Comparison of ENCODE assay signal across 18 mouse cellular contexts in the genomic region with DNA sequence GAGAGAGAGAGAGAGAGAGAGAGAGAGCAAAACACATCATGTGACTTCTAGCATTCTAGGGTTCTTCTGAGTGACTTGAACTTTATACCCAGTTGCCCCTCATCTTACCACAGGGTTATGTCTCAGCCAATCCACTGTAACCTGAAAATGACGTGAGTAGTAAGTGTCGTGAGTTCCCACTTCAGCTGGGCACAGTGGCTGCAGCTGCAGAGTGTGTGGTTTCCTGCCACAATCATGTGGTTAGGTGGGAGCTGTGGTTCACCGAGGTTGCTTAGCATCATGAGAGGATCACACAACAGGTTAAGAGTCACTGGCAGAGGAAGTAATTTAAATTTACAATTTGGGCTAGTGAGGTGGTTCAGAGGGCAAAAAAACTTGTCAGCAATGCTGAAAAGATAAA.
DNase-seq lines count a peak whose midpoint lies in the region; ATAC-seq and TF ChIP-seq lines count a peak whose summit lies in the region.
"Had no signal": no experiment of that assay in that cellular context is flagged by ENCODE, and none has a peak within 500 bp of the region (broad histone marks: within the 10 kb centered on the region; RNA-seq: fewer than 3 reads in every experiment).

No protein-coding gene starts in this region.

- in situ Hi-C loops in CH12.LX (cut with MboI; ENCODE audit: low pct_ligation_motif_present, low pct_unique_long_range_greater_than_20kb, low sequenced_read_pairs) = no loop called here

- H3K9ac ChIP-seq in CH12.LX (ENCODE audit: insufficient read depth, low read depth) = no peak overlapping the region
- no peak overlapping the region for H3K9ac ChIP-seq in hindbrain, embryonic 11.5 days (ENCODE audit: low read depth, low read length)
- H3K9ac ChIP-seq in forebrain, embryonic 15.5 days (replicated peaks) = no peak overlapping the region
- H3K9ac ChIP-seq: forebrain, embryonic 13.5 days; heart, embryonic 12.5 days; liver, embryonic 12.5 days; lung, embryonic 14.5 days; midbrain, embryonic 12.5 days had no signal

- peak; percentile 92 for DNase-seq in CH12.LX (ENCODE audit: extremely low read depth)
- peak; percentile 69 for DNase-seq in induced T-regulatory cell, adult 2 months (ENCODE audit: low read depth)
- DNase-seq in spleen, postnatal 36 days (ENCODE audit: low spot score in 2 of 2) = peak; percentile 75
- DNase-seq in thymus, postnatal 4 days = peak; percentile 13
- no peak for DNase-seq in kidney, postnatal 4 days
- no peak for DNase-seq in hindbrain, embryonic 11.5 days (ENCODE audit: low spot score)
- DNase-seq: cerebellum, adult 9-11 months; embryo, embryonic 11 days; heart, postnatal 36 days; lung, embryonic 14.5 days; lung, postnatal 4 days had no signal

- H3K4me3 ChIP-seq in CH12.LX (replicated peaks in 1 of 3; ENCODE audit: low read depth in 2 of 3, low read length in 2 of 3, poor library complexity in 1 of 3) = no peak overlapping the region
- H3K4me3 ChIP-seq in hindbrain, embryonic 11.5 days (ENCODE audit: low read depth, low read length) = no peak overlapping the region
- H3K4me3 ChIP-seq in forebrain, embryonic 15.5 days = no peak overlapping the region
- H3K4me3 ChIP-seq: forebrain, embryonic 13.5 days; heart, embryonic 12.5 days; liver, embryonic 12.5 days; midbrain, embryonic 12.5 days had no signal

- H3K27ac ChIP-seq in CH12.LX (ENCODE audit: insufficient read depth, low read depth) = no peak overlapping the region
- H3K27ac ChIP-seq in hindbrain, embryonic 11.5 days (ENCODE audit: low read depth, low read length) = no peak overlapping the region
- H3K27ac ChIP-seq in forebrain, embryonic 15.5 days (replicated peaks) = no peak overlapping the region
- H3K27ac ChIP-seq: forebrain, embryonic 13.5 days; hindbrain, postnatal 0 days; liver, embryonic 12.5 days; midbrain, embryonic 12.5 days had no signal

- H3K79me2 ChIP-seq in CH12.LX (replicated peaks; ENCODE audit: control insufficient read depth, extremely low read depth, insufficient read depth, poor library complexity, severe bottlenecking) = no peaks in the 10 kb centered on the region

- TF ChIP-seq RAD21 in CH12.LX (IDR thresholded peaks at IDR 0.05; ENCODE audit: low read depth, low read length) = no peak

- peaks cover 6 to 36% of the 10 kb centered on the region in 2 experiments; a peak in 3 of 4 replicates for H3K4me1 ChIP-seq in CH12.LX (ENCODE audit: control insufficient read depth in 1 of 2, insufficient read depth in 2 of 2)
- no peaks in the 10 kb centered on the region for H3K4me1 ChIP-seq in hindbrain, embryonic 11.5 days (replicated peaks; ENCODE audit: control insufficient read depth, insufficient read depth, low read length)
- no peaks in the 10 kb centered on the region for H3K4me1 ChIP-seq in forebrain, embryonic 15.5 days
- H3K4me1 ChIP-seq: forebrain, embryonic 13.5 days; heart, embryonic 12.5 days; liver, embryonic 12.5 days; midbrain, embryonic 12.5 days had no signal

- no peak overlapping the region for H3K4me2 ChIP-seq in CH12.LX (ENCODE audit: insufficient read depth, low read depth, poor library complexity, severe bottlenecking)
- H3K4me2 ChIP-seq in hindbrain, embryonic 11.5 days (replicated peaks; ENCODE audit: low read depth, low read length) = no peak overlapping the region
- no peak overlapping the region for H3K4me2 ChIP-seq in forebrain, embryonic 15.5 days (replicated peaks)
- H3K4me2 ChIP-seq: forebrain, embryonic 13.5 days; heart, embryonic 12.5 days; liver, embryonic 12.5 days; lung, embryonic 14.5 days; midbrain, embryonic 12.5 days had no signal

- TF ChIP-seq EP300 in CH12.LX (IDR thresholded peaks at IDR 0.05; ENCODE audit: low read length) = peak; percentile 76

- no peaks in the 10 kb centered on the region for H3K9me3 ChIP-seq in CH12.LX (replicated peaks; ENCODE audit: low read length)
- no peaks in the 10 kb centered on the region for H3K9me3 ChIP-seq in hindbrain, embryonic 11.5 days (ENCODE audit: control insufficient read depth, low read length)
- no peaks in the 10 kb centered on the region for H3K9me3 ChIP-seq in forebrain, embryonic 15.5 days
- H3K9me3 ChIP-seq: forebrain, embryonic 13.5 days; heart, embryonic 12.5 days; liver, embryonic 12.5 days; midbrain, embryonic 12.5 days had no signal

- H3K36me3 ChIP-seq in CH12.LX (replicated peaks in 1 of 2; ENCODE audit: control insufficient read depth in 1 of 2, insufficient read depth in 1 of 2, low read length in 1 of 2) = no peaks in the 10 kb centered on the region
- no peaks in the 10 kb centered on the region for H3K36me3 ChIP-seq in hindbrain, embryonic 11.5 days (ENCODE audit: control insufficient read depth, insufficient read depth, low read length)
- H3K36me3 ChIP-seq in forebrain, embryonic 15.5 days = no peaks in the 10 kb centered on the region
- H3K36me3 ChIP-seq: heart, embryonic 12.5 days; liver, embryonic 12.5 days; midbrain, embryonic 12.5 days had no signal

- no peak for TF ChIP-seq CTCF in CH12.LX (conservative IDR thresholded peaks at IDR 0.05 in 1 of 2, IDR thresholded peaks at IDR 0.05 in 1 of 2; ENCODE audit: low read depth in 2 of 2, low read length in 2 of 2)

- WGBS in hindbrain, embryonic 11.5 days = 71% methylated on average over 3 of the region's 3 CpGs
- WGBS in forebrain, embryonic 15.5 days = 73% methylated on average over 3 of the region's 3 CpGs

- TF ChIP-seq POLR2A in CH12.LX (IDR thresholded peaks at IDR 0.05; ENCODE audit: low read depth, low read length) = no peak

- dilution Hi-C loops in CH12.LX (cut with MboI; ENCODE audit: extremely low pct_ligation_motif_present, extremely low pct_unique_long_range_greater_than_20kb, low sequenced_read_pairs) = no loop called here

- no peaks in the 10 kb centered on the region for H3K27me3 ChIP-seq in CH12.LX (replicated peaks)
- H3K27me3 ChIP-seq in hindbrain, embryonic 11.5 days (ENCODE audit: control insufficient read depth, insufficient read depth, low read length) = no peaks in the 10 kb centered on the region
- no peaks in the 10 kb centered on the region for H3K27me3 ChIP-seq in forebrain, embryonic 15.5 days
- H3K27me3 ChIP-seq: forebrain, embryonic 13.5 days; heart, embryonic 12.5 days; liver, embryonic 12.5 days; midbrain, embryonic 12.5 days; Patski had no signal

- ATAC-seq in hindbrain, embryonic 11.5 days (ENCODE audit: low FRiP score) = no peak
- ATAC-seq in forebrain, embryonic 15.5 days (replicated peaks) = no peak
- ATAC-seq: forebrain, embryonic 13.5 days; hindbrain, postnatal 0 days; liver, embryonic 12.5 days; Patski had no signal

TF ChIP-seq in CH12.LX, 34 proteins besides CTCF, POLR2A, EP300 and RAD21:
- peak; percentile 75 for TF ChIP-seq MEF2A (IDR thresholded peaks at IDR 0.05; ENCODE audit: borderline replicate concordance, low read depth, low read length)
- TF ChIP-seq ETS1 (conservative IDR thresholded peaks at IDR 0.05; ENCODE audit: low read depth, low read length) = peak; percentile 90
- no peak for TF ChIP-seq CHD1 (IDR thresholded peaks at IDR 0.05; ENCODE audit: low read depth, low read length)
- peak; percentile 53; the same call in 1 of the 2 replicates for TF ChIP-seq ZNF384 (IDR thresholded peaks at IDR 0.05; ENCODE audit: low read depth, low read length)
- TF ChIP-seq TCF12 (IDR thresholded peaks at IDR 0.05; ENCODE audit: low read depth, low read length) = peak; percentile 92
- TF ChIP-seq BHLHE40 (IDR thresholded peaks at IDR 0.05; ENCODE audit: low read depth, low read length) = peak; percentile 92
- no peak for TF ChIP-seq ZMIZ1 (IDR thresholded peaks at IDR 0.05; ENCODE audit: low read depth, low read length)
- TF ChIP-seq IRF4 (IDR thresholded peaks at IDR 0.05; ENCODE audit: low read depth, low read length) = peak; percentile 35; the same call in 1 of the 2 replicates
- no peak for TF ChIP-seq JUN (IDR thresholded peaks at IDR 0.05; ENCODE audit: insufficient read depth, low read depth, low read length)
- TF ChIP-seq MAFK (IDR thresholded peaks at IDR 0.05; ENCODE audit: insufficient replicate concordance, low read length) = peak; percentile 80
TF ChIP-seq in CH12.LX: peak in this region for 7.

Comparison
In these comparisons a context has a peak if more than half of its experiments do, and no peak if none do; other contexts are left out.
1. DNase-seq: peak in CH12.LX (single experiment), induced T-regulatory cell, adult 2 months (single experiment), spleen, postnatal 36 days (2 of 2) and thymus, postnatal 4 days (single experiment); none in kidney, postnatal 4 days (0 of 2) and hindbrain, embryonic 11.5 days (single experiment).